Mouse (Mus musculus): Measurements from ENCODE around the gene Baiap2l2.

The Baiap2l2 gene

GRCm38 (mm10) chr15:79285399-79285798, at the start of gene Baiap2l2:
Gene Baiap2l2 (minus strand): TSS chr15:79285537.
- no peak for DNase-seq

- no peak for DNase-seq
Measured at GRCm38 (mm10) chr15:79333409-79333808, 48.1 kb upstream of the Baiap2l2 start.

- no peak for DNase-seq
Measured at GRCm38 (mm10) chr15:79330521-79330920, 45.2 kb upstream of the Baiap2l2 start.

GRCm38 (mm10) chr15:79329979-79330363, 44.6 kb upstream of the Baiap2l2 start:
- peak; percentile 30 for DNase-seq

GRCm38 (mm10) chr15:79329346-79329978, 44.1 kb upstream of the Baiap2l2 start:
- DNase-seq = peak; percentile 44

GRCm38 (mm10) chr15:79328939-79329275, 43.6 kb upstream of the Baiap2l2 start:
- peak; percentile 38 for DNase-seq

- peak; percentile 99 for DNase-seq
Measured at GRCm38 (mm10) chr15:79328058-79328938, 43.0 kb upstream of the Baiap2l2 start, which contains the start of gene Pla2g6. Gene Pla2g6 (minus strand): TSS chr15:79328390.

- peak; percentile 72 for DNase-seq
Measured at GRCm38 (mm10) chr15:79326971-79327961, 41.9 kb upstream of the Baiap2l2 start.

- DNase-seq = peak; percentile 27
Measured at GRCm38 (mm10) chr15:79326264-79326663, 40.9 kb upstream of the Baiap2l2 start.

- DNase-seq = peak; percentile 30
Measured at GRCm38 (mm10) chr15:79325742-79326141, 40.4 kb upstream of the Baiap2l2 start.

- DNase-seq = no peak
Measured at GRCm38 (mm10) chr15:79324373-79324772, 39.0 kb upstream of the Baiap2l2 start.

- no peak for DNase-seq
Measured at GRCm38 (mm10) chr15:79323791-79324155, 38.4 kb upstream of the Baiap2l2 start.

GRCm38 (mm10) chr15:79322991-79323790, 37.9 kb upstream of the Baiap2l2 start:
- no peak for DNase-seq

- no peak for DNase-seq
Measured at GRCm38 (mm10) chr15:79322281-79322990, 37.1 kb upstream of the Baiap2l2 start.

- DNase-seq = no peak
Measured at GRCm38 (mm10) chr15:79321733-79322190, 36.4 kb upstream of the Baiap2l2 start.

GRCm38 (mm10) chr15:79313848-79314369, 28.6 kb upstream of the Baiap2l2 start:
- DNase-seq = no peak

- no peak for DNase-seq
Measured at GRCm38 (mm10) chr15:79307861-79308260, 22.5 kb upstream of the Baiap2l2 start.

- no peak for DNase-seq
Measured at GRCm38 (mm10) chr15:79306043-79306637, 20.8 kb upstream of the Baiap2l2 start.

- no peak for DNase-seq
Measured at GRCm38 (mm10) chr15:79304832-79305231, 19.5 kb upstream of the Baiap2l2 start.

GRCm38 (mm10) chr15:79303725-79304124, 18.4 kb upstream of the Baiap2l2 start:
- no peak for DNase-seq

Measured in cerebellum, adult 9-11 months (tissue).